Mouse (Mus musculus): ENCODE measurements around the gene Hba-x. TPM values are rescaled to one million over a fixed set of nuclear protein-coding genes. Genes with fewer than 3 reads are reported as not detected.
A peak's percentile ranks its signal among the peaks of the same experiment; 100 is the strongest.
"Not testable (repeated sequence)": the region's sequence is repeated elsewhere in the genome, so short reads cannot be mapped to it uniquely, and the experiment has no call there.

The Hba-x gene
- total RNA-seq, 2 experiments from 2014 or later, result not detected

DNA sequence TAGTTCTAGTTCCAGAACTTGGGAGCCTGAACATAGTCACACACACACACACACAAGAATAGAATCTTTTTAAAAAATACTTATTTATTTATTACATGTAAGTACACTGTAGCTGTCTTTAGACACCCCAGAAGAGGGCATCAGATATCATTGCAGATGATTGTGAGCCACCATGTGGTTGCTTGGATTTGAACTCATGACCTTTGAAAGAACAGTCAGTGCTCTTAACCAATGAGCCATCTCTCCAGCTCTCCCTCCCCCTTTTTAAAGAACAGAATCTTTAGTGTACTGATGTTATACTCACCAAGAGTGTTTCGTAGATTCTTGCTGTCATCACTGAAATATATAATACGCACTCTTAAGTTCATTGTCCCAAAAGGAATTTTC lies 22.3 kb downstream of the Hba-x start:
- Histone ChIP-seq H3K4me3 (no peak overlapping the region), H3K27ac (no peak overlapping the region)
- no peak for TF ChIP-seq CTCF (conservative IDR thresholded peaks at IDR 0.05)
- DNase-seq (ENCODE audit: low spot score in 2 of 2), result no peak

DNA sequence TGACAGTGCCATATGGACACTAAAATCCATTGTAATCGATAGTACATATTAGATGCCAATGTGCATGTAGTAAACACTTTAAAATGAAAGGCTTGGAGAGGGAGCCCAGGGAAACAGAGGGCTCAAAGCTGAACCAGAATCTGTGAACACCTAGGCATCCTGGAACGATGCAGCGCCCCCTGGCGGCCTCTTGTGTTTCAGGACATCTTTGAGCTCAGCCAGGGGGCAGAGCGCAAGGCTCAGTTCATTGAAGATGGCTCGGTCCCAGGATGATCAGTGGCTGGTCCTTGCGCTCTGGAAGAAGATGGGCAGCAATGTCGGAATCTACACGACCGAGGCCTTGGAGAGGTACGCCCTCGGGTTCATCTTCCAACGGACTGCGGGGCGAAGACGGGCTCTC lies 23.7 kb downstream of the Hba-x start, which contains the start of gene Hbq1a:
Hbq1a (plus strand) TSS at position 205 of the 400 bp plus-strand sequence.
- peak; percentile 53 to 71 for DNase-seq (ENCODE audit: low spot score in 2 of 2)
- not testable (repeated sequence) for H3K27ac ChIP-seq
- H3K4me3 ChIP-seq, result peak within 1 kb of the TSS; percentile 18; the same call in 1 of the 2 replicates
- TF ChIP-seq CTCF (conservative IDR thresholded peaks at IDR 0.05), result peak; percentile 86

DNA sequence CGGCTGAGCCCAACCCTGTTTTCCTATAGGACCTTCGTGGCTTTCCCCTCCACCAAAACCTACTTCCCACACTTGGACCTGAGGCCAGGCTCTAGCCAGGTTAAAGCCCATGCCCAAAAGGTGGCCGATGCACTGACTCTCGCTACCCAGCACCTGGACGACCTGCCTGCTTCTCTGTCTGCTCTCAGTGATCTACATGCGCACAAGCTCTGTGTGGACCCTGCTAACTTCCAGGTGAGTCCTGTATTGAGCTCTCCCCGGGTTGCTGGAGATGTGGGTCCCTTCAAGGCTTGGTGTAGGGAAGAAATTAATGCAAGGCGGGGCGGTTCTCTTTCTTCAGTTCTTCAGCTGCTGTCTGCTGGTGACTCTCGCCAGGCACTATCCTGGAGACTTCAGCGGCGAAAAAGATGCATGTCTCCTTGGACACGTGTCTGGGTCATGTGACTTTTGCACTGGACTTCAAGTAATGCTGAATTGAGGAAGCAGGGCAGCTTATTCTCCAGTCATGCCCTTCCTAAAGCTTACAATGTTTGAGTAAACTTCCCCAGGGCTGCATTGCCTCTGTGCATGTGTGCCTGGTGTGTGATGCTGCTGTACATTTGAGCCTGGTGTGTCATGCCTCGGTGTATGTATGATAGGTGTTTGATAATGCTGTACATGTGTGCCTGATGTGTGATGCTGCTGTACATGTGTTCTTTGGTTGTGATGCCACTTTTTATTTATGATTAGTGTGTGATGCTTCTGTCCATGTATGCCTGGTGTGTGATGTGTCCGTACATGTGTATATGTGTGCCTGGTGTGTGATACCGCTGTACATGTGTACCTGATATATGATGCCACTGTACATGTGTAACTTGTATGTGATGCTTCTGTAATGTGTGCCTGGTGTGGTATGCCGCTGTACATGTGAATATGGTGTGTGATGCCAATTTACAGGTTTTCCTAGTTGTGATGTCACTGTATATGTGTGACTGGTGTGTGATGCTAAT lies 24.4 kb downstream of the Hba-x start:
- no peak for TF ChIP-seq CTCF (conservative IDR thresholded peaks at IDR 0.05)
- no peak overlapping the region for H3K27ac ChIP-seq
- H3K4me3 ChIP-seq, result peak overlapping the region; percentile 18; the same call in 1 of the 2 replicates
- DNase-seq (ENCODE audit: low spot score in 2 of 2), result no peak

DNA sequence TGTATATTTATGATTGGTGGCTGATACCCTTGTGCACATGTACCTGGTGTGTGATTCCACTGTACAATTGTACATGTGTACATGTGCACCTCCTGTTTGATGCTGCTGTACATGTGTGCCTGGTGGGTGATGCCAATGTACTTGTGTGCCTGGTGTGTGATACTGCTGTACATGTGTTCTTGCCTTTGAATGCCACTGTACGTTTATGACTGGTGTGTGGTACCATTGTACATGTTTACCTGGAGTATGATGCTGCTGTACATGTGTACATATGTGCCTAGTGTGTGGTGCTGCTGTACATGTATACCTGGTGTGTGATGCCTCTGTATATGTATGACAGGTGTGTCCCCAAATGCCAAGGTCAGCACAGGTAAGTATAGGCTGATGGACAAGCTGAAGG lies 25.3 kb downstream of the Hba-x start:
- Histone ChIP-seq H3K27ac (no peak overlapping the region), H3K4me3 (no peak overlapping the region)
- no peak for DNase-seq (ENCODE audit: low spot score in 2 of 2)
- no peak for TF ChIP-seq CTCF (conservative IDR thresholded peaks at IDR 0.05)

DNA sequence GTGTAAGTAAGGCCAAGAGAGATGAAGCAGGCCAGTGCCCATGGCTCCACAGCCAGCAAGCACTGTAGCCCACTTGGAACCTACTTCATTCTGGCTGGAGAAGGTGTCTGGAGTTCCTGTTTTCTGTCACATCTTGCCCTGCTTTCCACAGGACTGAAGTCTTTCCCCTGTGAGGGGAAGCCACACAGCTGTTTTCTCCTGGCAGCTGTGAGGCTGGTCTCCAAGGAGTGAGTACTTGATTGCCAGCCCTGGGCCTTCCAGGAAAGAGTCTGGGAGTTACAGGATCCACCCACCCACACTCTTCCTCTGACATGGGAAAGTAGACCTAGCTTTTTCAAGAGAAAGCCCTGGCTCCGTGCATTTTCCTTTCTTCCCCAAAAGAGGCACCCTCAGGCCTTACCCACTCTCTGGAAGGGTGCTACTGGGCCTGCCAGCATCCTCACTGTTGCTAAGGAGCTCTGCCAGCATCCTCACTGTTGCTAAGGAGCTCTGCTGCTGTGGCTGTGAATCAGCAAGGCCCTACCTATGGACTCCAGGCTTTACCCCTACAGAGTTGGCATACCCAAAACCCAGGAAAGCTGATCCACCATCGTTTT lies 26.7 kb downstream of the Hba-x start:
- no peak overlapping the region for H3K4me3 ChIP-seq
- TF ChIP-seq CTCF (conservative IDR thresholded peaks at IDR 0.05), result no peak
- DNase-seq (ENCODE audit: low spot score in 2 of 2), result peak; percentile 21 to 45
- H3K27ac ChIP-seq, result peak overlapping the region; percentile 57; the same call in 1 of the 2 replicates

- DNase-seq (ENCODE audit: low spot score in 2 of 2), result no peak
Observed at GRCm38 (mm10) chr11:32303455-32303854, 27.3 kb downstream of the Hba-x start.

DNA sequence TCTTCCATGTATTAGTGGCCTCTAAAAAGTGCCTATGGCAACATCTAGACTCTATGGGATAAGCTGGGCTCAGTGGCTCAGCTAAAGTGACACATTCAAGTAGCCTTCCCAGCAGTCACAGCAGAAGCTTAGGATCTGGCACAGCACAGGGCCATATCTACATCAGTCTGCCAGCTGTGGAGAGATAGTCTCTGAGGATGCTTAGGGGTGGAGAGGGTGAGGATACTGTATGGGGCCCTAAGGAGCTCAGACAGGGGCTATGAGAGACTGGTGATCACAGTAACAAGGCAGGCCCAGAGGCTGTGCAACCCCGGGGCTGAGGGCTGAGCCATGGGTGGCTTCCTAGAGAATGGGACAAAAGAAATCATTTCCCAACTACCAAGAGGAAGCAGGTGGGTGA lies 30.8 kb downstream of the Hba-x start:
- no peak for TF ChIP-seq CTCF (conservative IDR thresholded peaks at IDR 0.05)
- no peak for DNase-seq (ENCODE audit: low spot score in 2 of 2)
- H3K27ac ChIP-seq, result no peak overlapping the region
- H3K4me3 ChIP-seq, result no peak overlapping the region

More at GRCm38 (mm10) chr11:32303455-32303854, 27.3 kb downstream of the Hba-x start:
- no peak overlapping the region for H3K4me3 ChIP-seq
- no peak for TF ChIP-seq CTCF (conservative IDR thresholded peaks at IDR 0.05)
- H3K27ac ChIP-seq, result peak overlapping the region; percentile 57; the same call in 1 of the 2 replicates

GRCm38 (mm10) chr11:32309446-32309845 lies 33.2 kb downstream of the Hba-x start:
- H3K27ac ChIP-seq, result no peak overlapping the region
- no peak for DNase-seq (ENCODE audit: low spot score in 2 of 2)
- H3K4me3 ChIP-seq, result no peak overlapping the region
- no peak for TF ChIP-seq CTCF (conservative IDR thresholded peaks at IDR 0.05)

DNA sequence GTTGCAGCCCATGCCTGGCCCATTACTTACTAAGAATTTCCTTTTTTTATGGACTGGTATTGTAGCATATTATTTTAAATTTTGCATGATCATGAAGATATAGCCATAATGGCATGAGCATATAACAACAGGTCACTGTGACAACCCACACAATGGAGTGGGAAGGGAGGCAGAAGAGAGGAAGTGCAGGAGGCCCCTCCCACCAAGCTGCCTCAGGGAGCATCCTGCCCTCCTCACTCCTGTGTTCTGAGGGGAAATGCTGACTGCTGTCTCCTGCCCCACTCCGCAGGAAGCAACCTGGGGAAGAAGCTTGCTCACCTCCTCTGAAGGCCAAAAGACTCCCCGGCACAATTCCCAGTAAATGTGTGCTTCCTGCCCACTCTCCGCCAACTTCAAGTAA lies 33.7 kb downstream of the Hba-x start:
- no peak for DNase-seq (ENCODE audit: low spot score in 2 of 2)
- TF ChIP-seq CTCF (conservative IDR thresholded peaks at IDR 0.05), result no peak
- Histone ChIP-seq H3K27ac (no peak overlapping the region), H3K4me3 (no peak overlapping the region)

DNA sequence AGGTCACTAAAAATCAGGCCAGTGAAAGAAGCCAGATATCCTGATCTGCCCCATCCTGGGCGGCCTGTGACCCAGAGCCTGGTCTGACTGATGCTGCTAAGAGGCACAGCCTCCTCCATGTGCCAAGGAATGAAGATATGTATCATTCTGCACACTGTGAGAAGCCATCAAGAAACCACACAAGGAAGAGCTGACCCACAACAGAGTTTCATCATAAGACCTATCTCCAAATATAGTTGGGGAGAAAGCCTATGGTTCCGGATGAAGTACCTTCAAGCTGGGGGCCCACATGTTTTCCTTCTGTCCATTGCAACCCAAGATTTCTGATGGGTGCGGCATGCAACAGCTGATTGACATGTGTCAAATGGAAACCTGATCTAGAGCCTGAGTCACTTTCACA lies 39.8 kb downstream of the Hba-x start:
- no peak overlapping the region for H3K4me3 ChIP-seq
- no peak overlapping the region for H3K27ac ChIP-seq
- TF ChIP-seq CTCF (conservative IDR thresholded peaks at IDR 0.05), result no peak
- DNase-seq (ENCODE audit: low spot score in 2 of 2), result no peak

DNA sequence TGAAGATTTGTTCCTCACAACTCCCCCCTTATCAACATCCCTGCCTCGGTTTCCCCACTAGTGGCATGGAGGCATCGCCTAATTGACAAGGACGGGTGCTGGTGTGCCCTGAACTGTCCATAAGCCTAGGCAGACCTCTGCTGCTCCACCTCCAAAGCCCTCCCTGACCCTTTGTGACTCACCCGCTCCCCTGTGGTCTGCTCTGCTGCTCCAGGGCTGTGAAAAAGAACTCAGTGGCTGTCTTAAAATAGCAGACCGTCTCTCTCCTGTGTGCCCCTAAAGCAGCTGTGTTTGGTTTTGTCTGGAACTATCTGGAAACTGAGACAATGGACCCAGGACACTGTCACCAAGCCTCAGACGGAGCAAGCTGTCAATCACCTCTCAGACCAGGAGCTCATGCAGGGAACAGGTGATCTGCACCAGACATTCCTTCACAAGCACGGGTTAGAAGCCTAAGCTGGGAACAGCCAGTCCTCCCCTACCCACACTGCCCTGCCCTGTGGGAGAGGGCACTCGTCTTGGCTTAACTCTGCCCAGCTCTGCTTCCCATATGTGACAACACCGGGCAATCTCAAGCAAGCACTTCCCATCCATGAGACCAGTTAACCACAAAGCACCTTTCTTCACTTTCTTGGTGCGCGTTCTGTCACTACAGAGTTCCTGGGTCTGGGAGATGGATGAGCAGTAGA lies 44.5 kb downstream of the Hba-x start:
- H3K4me3 ChIP-seq, result no peak overlapping the region
- DNase-seq (ENCODE audit: low spot score in 2 of 2), result no peak
- TF ChIP-seq CTCF (conservative IDR thresholded peaks at IDR 0.05), result no peak
- H3K27ac ChIP-seq, result no peak overlapping the region

- no peak overlapping the region for H3K4me3 ChIP-seq
- DNase-seq (ENCODE audit: low spot score in 2 of 2), result peak; percentile 65 to 71
- no peak overlapping the region for H3K27ac ChIP-seq
- TF ChIP-seq CTCF (conservative IDR thresholded peaks at IDR 0.05), result peak; percentile 98
Observed at GRCm38 (mm10) chr11:32321196-32321565, 45.0 kb downstream of the Hba-x start.

- Histone ChIP-seq H3K27ac (no peak overlapping the region), H3K4me3 (peak overlapping the region; percentile 26; the same call in 1 of the 2 replicates)
- DNase-seq (ENCODE audit: low spot score in 2 of 2), result peak; percentile 71 to 85
- TF ChIP-seq CTCF (conservative IDR thresholded peaks at IDR 0.05), result peak; percentile 97
Observed at GRCm38 (mm10) chr11:32324609-32325008, 48.4 kb downstream of the Hba-x start.

Other genes with a start within 250 kb of the Hba-x start
- gene Il9r, start 76.1 kb upstream of the Hba-x start, total RNA-seq (2021), result not detected
- gene Snrnp25, start 71.0 kb upstream of the Hba-x start, total RNA-seq (2021), result 10 to 100 TPM; 20.6 to 22.4 TPM
- 10 to 100 TPM; 13.4 to 13.8 TPM for gene Rhbdf1, start 54.1 kb upstream of the Hba-x start, total RNA-seq (2021)
- gene Mpg, start 49.9 kb upstream of the Hba-x start, total RNA-seq (2021), result 10 to 100 TPM; 15.6 to 20.5 TPM
- 10 to 100 TPM; 62.0 to 64.1 TPM for gene Nprl3, start 8.7 kb upstream of the Hba-x start, total RNA-seq (2021)
- 100 to 1,000 TPM; 315 to 509 TPM for gene Hba-a1, start 7.1 kb downstream of the Hba-x start, total RNA-seq (2021)
- gene Hbq1b, start 10.6 kb downstream of the Hba-x start, total RNA-seq (2021), result 1 to 10 TPM; 1.0 to 1.7 TPM
- gene Hba-a2, start 20.1 kb downstream of the Hba-x start, total RNA-seq (2021), result 100 to 1,000 TPM; 253 to 450 TPM
- gene Hbq1a, start 23.7 kb downstream of the Hba-x start, total RNA-seq (2021), result 1 to 10 TPM; 1.1 to 1.8 TPM
- 10 to 100 TPM; 10.2 to 11.1 TPM for gene Sh3pxd2b, start 71.4 kb downstream of the Hba-x start, total RNA-seq (2021)
- 10 to 100 TPM; 29.4 to 33.7 TPM for gene Ubtd2, start 179.0 kb downstream of the Hba-x start, total RNA-seq (2021)